Mouse (Mus musculus) left cerebral cortex, adult 2 months (tissue): ENCODE measurements around the gene Scd3. TPM values are rescaled to one million over a fixed set of nuclear protein-coding genes. Genes with fewer than 3 reads are reported as not detected.
A peak's percentile ranks its signal among the peaks of the same experiment; 100 is the strongest.
"Not testable (repeated sequence)": the region's sequence is repeated elsewhere in the genome, so short reads cannot be mapped to it uniquely, and the experiment has no call there.

Source experiments
- DNase-seq, 2 experiments: peaks; one replicate each; pipeline ENCODE4 v3.0.0; 2021 to 2022; ENCODE audit warnings: low spot score in 2 of 2, mixed read lengths in 1 of 2; ENCODE audit errors: extremely low spot score in 1 of 2
- H3K27ac ChIP-seq: fragments of 200-600 bp; 2 replicates; pipeline ENCODE4 v1.8.1; 2022
- H3K4me3 ChIP-seq: fragments of 200-600 bp; 2 replicates; pipeline ENCODE4 v1.8.1; 2022
- CTCF ChIP-seq: fragments of 200-600 bp; IDR thresholded peaks from 2 replicates; pipeline ENCODE4 v1.8.1; 2022; ENCODE audit warnings: antibody characterized with exemption, mild to moderate bottlenecking, moderate library complexity
- intact Hi-C: fragments of 180-260 bp; cut with DNase I; formaldehyde crosslinking; loops from one replicate; pipeline ENCODE4 v1.15.1; 2025
- total RNA-seq, 2 experiments: library from RNA; stranded (reverse); gene quantifications; 2 replicates each; pipeline ENCODE4 v1.2.3; 2021

Scd3 gene
- total RNA-seq, 2 experiments from 2014 or later, result 3.3 to 3.8 TPM

DNA sequence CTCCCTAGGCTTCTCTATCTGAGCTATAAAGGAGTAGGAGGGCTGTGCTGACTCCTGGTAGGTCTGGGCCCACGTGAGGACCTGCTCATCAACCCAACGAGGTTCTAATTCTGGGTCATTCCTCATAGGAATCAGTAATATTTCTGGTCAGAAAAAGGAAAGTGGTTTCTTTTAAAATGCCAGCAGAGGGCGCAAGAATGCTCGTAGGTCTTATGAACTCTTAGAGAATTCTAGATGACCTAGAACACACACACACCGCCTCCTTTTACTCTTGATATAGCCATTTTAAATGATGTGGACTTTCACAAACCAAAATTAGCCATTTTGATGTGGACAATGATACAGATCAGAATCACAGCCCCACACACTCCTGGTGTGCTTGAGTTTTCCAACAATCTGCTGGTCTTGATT, 42.7 kb downstream of the Scd3 start:
- peak overlapping the region; percentile 26 for H3K4me3 ChIP-seq
- peak overlapping the region; percentile 42; the same call in 1 of the 2 replicates for H3K27ac ChIP-seq
- TF ChIP-seq CTCF, result peak; percentile 65
- intact Hi-C loops, result loop anchor here (2.0 to 5.0 kb wide), 3 partner anchors 117 to 302 kb away; partner anchors contain the start of gene Sec31b
- DNase-seq, result no peak

- intact Hi-C loops, result loop anchor here (5.0 kb wide), 2 partner anchors 171 to 301 kb away; partner anchors contain the start of gene Sec31b
Measured at GRCm38 (mm10) chr19:44246341-44246911, 43.4 kb downstream of the Scd3 start.

DNA sequence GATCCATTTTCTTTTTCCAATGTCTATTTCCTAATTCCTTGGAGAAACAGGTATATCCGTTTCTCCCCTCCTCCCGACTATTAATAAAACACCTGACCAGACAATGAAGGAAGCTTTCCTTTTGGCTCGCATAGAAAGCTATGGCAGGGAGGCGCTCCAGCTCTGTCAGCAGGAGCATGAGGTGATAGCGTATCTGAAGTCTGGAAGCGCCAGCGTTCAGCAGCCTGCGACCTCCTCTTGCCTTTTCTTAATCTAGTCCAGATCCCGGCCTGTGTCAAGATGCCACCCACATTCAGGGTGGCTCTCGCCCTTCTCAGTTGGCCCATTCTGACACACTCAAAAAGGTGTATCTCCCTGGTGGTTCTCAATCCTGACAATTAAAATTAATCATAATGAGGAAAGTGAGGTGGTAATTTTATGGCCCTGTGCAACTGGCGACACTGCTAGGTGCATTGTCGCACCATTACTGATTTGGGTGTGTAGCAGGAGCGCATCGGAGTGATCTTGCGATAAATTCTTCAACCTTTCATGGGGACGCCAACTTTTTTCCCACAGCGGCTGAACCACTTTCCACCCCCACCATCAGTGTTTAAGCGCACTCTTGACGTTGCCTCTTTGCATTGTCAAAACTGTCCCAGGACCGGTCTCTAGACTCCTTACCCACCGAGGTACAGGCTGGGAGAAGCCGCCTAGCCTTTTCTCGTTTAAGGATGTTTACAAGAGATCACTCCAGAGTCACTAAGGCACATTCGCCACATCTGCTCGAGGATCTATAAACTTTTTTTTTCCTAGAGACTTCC, 44.4 kb downstream of the Scd3 start:
- Histone ChIP-seq H3K27ac (peak overlapping the region; percentile 83), H3K4me3 (peak overlapping the region; percentile 48)
- no peak for DNase-seq
- no peak for TF ChIP-seq CTCF
- intact Hi-C loops, result loop anchor here (1.0 to 5.0 kb wide), 4 partner anchors 19 to 300 kb away; partner anchors contain the start of gene Sec31b

More at GRCm38 (mm10) chr19:44246341-44246911, 43.4 kb downstream of the Scd3 start:
- no peak for DNase-seq
- Histone ChIP-seq H3K4me3 (peak overlapping the region; percentile 26), H3K27ac (peak overlapping the region; percentile 42; the same call in 1 of the 2 replicates)
- TF ChIP-seq CTCF, result no peak

GRCm38 (mm10) chr19:44248081-44248853, 45.2 kb downstream of the Scd3 start:
- TF ChIP-seq CTCF, result no peak
- intact Hi-C loops, result loop anchor here (1.0 to 5.0 kb wide), 4 partner anchors 19 to 299 kb away; partner anchors contain the start of gene Sec31b
- peak; percentile 88 to 92 for DNase-seq
- Histone ChIP-seq H3K4me3 (peak overlapping the region; percentile 48), H3K27ac (peak overlapping the region; percentile 83)

GRCm38 (mm10) chr19:44248854-44249351, 45.8 kb downstream of the Scd3 start:
- Histone ChIP-seq H3K27ac (peak overlapping the region; percentile 54), H3K4me3 (no peak overlapping the region)
- no peak for DNase-seq
- intact Hi-C loops, result loop anchor here (1.0 to 5.0 kb wide), 4 partner anchors 18 to 298 kb away; partner anchors contain the start of gene Sec31b
- no peak for TF ChIP-seq CTCF

- TF ChIP-seq CTCF, result peak; percentile 46
- H3K4me3 ChIP-seq, DNase-seq, intact Hi-C loops, H3K27ac ChIP-seq: not testable (repeated sequence)
Measured at GRCm38 (mm10) chr19:44251138-44251537, 48.1 kb downstream of the Scd3 start.

DNA sequence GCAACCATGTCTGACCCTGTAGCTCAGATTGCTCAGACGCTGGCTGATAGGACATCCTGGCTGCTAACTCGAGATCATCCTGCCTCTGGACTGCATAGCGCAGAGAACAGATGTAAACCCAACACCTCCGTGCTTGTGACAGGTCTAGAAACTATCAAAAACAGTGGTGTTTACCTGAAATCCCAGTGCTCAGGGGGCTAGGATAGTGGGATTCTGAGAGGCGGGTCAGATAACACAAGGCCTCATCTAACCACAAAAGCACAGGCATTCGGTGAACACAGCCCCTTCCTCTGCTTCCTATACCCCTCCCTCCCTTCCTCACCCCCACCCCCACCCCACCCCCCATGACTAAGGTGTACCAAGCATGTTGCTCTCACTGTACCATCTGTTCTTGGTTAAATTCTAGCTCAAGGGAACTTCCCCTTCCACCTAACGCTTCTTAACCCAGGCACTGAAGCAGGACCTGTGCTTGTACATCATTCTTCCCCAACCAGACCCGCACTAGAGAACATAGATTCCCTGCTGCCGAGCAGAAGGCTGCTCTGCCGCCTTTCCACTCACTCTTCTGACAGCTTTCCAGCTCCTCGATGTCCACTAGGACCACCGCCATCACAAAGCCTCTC, 49.0 kb downstream of the Scd3 start:
- H3K4me3 ChIP-seq, result no peak overlapping the region
- intact Hi-C loops, result no loop called here
- no peak for DNase-seq
- H3K27ac ChIP-seq, result no peak overlapping the region
- TF ChIP-seq CTCF, result no peak

- intact Hi-C loops, H3K27ac ChIP-seq, H3K4me3 ChIP-seq, DNase-seq: not testable (repeated sequence)
Measured at GRCm38 (mm10) chr19:44254106-44254505, 51.0 kb downstream of the Scd3 start.

- Histone ChIP-seq H3K4me3 (no peak overlapping the region), H3K27ac (no peak overlapping the region)
- DNase-seq, result no peak
- intact Hi-C loops, result no loop called here
- no peak for TF ChIP-seq CTCF
Measured at GRCm38 (mm10) chr19:44257377-44257966, 54.4 kb downstream of the Scd3 start.

DNA sequence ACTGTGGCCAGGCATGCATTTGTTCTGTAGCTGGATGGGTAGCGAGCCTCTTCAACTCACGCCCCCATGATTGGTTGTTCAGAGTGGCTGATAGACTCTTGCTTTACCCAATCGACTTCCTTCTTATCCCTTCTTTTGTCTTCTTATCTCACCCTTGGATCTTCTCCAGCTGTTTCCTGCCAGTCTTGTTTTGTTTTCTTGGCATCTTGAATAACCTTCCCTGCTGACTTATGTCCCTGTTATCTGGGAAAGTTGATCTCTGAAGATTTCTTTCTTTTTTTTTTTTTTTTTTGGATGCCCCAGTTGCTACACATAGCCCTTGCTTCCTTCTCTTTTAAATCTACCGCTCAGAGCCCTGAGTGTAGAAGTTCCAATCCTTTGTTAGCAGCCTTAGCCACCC, 56.4 kb downstream of the Scd3 start:
- no peak for DNase-seq
- intact Hi-C loops, result no loop called here
- TF ChIP-seq CTCF, result no peak
- no peak overlapping the region for H3K27ac ChIP-seq
- no peak overlapping the region for H3K4me3 ChIP-seq

GRCm38 (mm10) chr19:44260487-44260886, 57.4 kb downstream of the Scd3 start:
- Histone ChIP-seq H3K27ac (no peak overlapping the region), H3K4me3 (no peak overlapping the region)
- intact Hi-C loops, result no loop called here
- no peak for DNase-seq
- peak; percentile 27; the same call in 1 of the 2 replicates for TF ChIP-seq CTCF
